Mouse (Mus musculus) intestine, embryonic 16.5 days (tissue): ENCODE measurements around the gene Rfx5. TPM values are rescaled to one million over a fixed set of nuclear protein-coding genes. Genes with fewer than 3 reads are reported as not detected.
"Not testable (repeated sequence)": the region's sequence is repeated elsewhere in the genome, so short reads cannot be mapped to it uniquely, and the experiment has no call there.

Experiments used
- ATAC-seq: fragments of 200-750 bp; cut with Nextera tagmentation; 2 replicates; pipeline ENCODE4 v1.8.0; 2017; ENCODE audit warnings: moderate TSS enrichment, moderate library complexity
- H3K27ac ChIP-seq: fragments of 300-500 bp; sonication (generic); 2 replicates; pipeline ENCODE4 v1.5.1; 2014; ENCODE audit warnings: mild to moderate bottlenecking, low read length
- H3K27me3 ChIP-seq: fragments of 300-500 bp; sonication (generic); replicated peaks from 2 replicates; pipeline ENCODE4 v1.6.1; 2014; ENCODE audit warnings: low read length, control low read depth, mixed read lengths; ENCODE audit not compliant: control insufficient read depth, insufficient read depth
- H3K36me3 ChIP-seq: fragments of 300-500 bp; sonication (generic); 2 replicates; pipeline ENCODE4 v1.6.1; 2014; ENCODE audit warnings: low read length, control low read depth; ENCODE audit not compliant: control insufficient read depth, insufficient read depth
- H3K4me1 ChIP-seq: fragments of 300-500 bp; sonication (generic); 2 replicates; pipeline ENCODE4 v1.6.1; 2014; ENCODE audit warnings: low read length, control low read depth, mixed read lengths; ENCODE audit not compliant: control insufficient read depth, insufficient read depth
- H3K4me2 ChIP-seq: fragments of 300-500 bp; sonication (generic); 2 replicates; pipeline ENCODE4 v1.6.1; 2014; ENCODE audit warnings: low read depth, low read length, control low read depth
- H3K4me3 ChIP-seq: fragments of 300-500 bp; sonication (generic); 2 replicates; pipeline ENCODE4 v1.5.1; 2014; ENCODE audit warnings: mild to moderate bottlenecking, low read length
- H3K9ac ChIP-seq: fragments of 300-500 bp; sonication (generic); 2 replicates; pipeline ENCODE4 v1.6.1; 2014; ENCODE audit warnings: low read depth, low read length
- H3K9me3 ChIP-seq: fragments of 300-500 bp; sonication (generic); 2 replicates; pipeline ENCODE4 v1.6.1; 2016; ENCODE audit warnings: low read length, control low read depth; ENCODE audit not compliant: control insufficient read depth
- whole genome bisulfite sequencing: fragments of 180-500 bp; shearing (Covaris S2); extraction: QIAGEN DNeasy Blood & Tissue Kit; methylation state at CpG from one replicate; pipeline ENCODE4 v1.1.7; 2014; 5-methylcytosine and 5-hydroxymethylcytosine counted together
- polyA plus RNA-seq: library from polyadenylated mRNA; unstranded; fragments of >200 nt; fragmentation: Nextera tagmentation; extraction: Ambion mirVana; gene quantifications from 2 replicates; pipeline ENCODE4 v1.2.1, GENCODE M21; 2015

Gene Rfx5
- polyA plus RNA-seq, 1 experiment from 2014 or later = 4.3 TPM

GRCm38 (mm10) chr3:94933604-94934003, 20.3 kb upstream of the Rfx5 start:
- Histone ChIP-seq H3K4me2 (peak overlapping the region; percentile 70), H3K4me3 (peak overlapping the region; percentile 45), H3K9ac (peak overlapping the region; percentile 63)
- not testable (repeated sequence) for H3K27ac ChIP-seq, H3K4me1 ChIP-seq, H3K36me3 ChIP-seq, H3K27me3 ChIP-seq, ATAC-seq, H3K9me3 ChIP-seq
- WGBS = no CpG with 5 or more reads among the region's 2 CpGs

GRCm38 (mm10) chr3:94934564-94934963, 19.3 kb upstream of the Rfx5 start:
- not testable (repeated sequence) for H3K4me2 ChIP-seq, H3K4me3 ChIP-seq, H3K9ac ChIP-seq, ATAC-seq, H3K36me3 ChIP-seq, H3K27ac ChIP-seq, H3K9me3 ChIP-seq, H3K4me1 ChIP-seq, H3K27me3 ChIP-seq
- WGBS = 93% methylated on average over 3 of the region's 3 CpGs

GRCm38 (mm10) chr3:94935332-94935731, 18.5 kb upstream of the Rfx5 start:
- not testable (repeated sequence) for H3K9me3 ChIP-seq, H3K27me3 ChIP-seq, H3K36me3 ChIP-seq, ATAC-seq, H3K4me2 ChIP-seq, H3K27ac ChIP-seq, H3K4me1 ChIP-seq, H3K4me3 ChIP-seq, H3K9ac ChIP-seq
- 70% methylated on average over 3 of the region's 3 CpGs for WGBS

GRCm38 (mm10) chr3:94936147-94936546, 17.7 kb upstream of the Rfx5 start:
- 78% methylated on average over 5 of the region's 5 CpGs for WGBS
- not testable (repeated sequence) for H3K4me1 ChIP-seq, H3K9me3 ChIP-seq, H3K9ac ChIP-seq, H3K36me3 ChIP-seq, ATAC-seq, H3K4me3 ChIP-seq, H3K4me2 ChIP-seq, H3K27me3 ChIP-seq, H3K27ac ChIP-seq

GRCm38 (mm10) chr3:94937194-94937593, 16.7 kb upstream of the Rfx5 start:
- ATAC-seq, H3K27me3 ChIP-seq, H3K9ac ChIP-seq, H3K4me3 ChIP-seq, H3K9me3 ChIP-seq, H3K4me1 ChIP-seq, H3K4me2 ChIP-seq, H3K36me3 ChIP-seq, H3K27ac ChIP-seq: not testable (repeated sequence)
- 90% methylated on average over 6 of the region's 7 CpGs for WGBS

- not testable (repeated sequence) for H3K4me2 ChIP-seq, ATAC-seq, H3K9me3 ChIP-seq, H3K4me1 ChIP-seq, H3K9ac ChIP-seq, H3K27me3 ChIP-seq, H3K4me3 ChIP-seq, H3K36me3 ChIP-seq, H3K27ac ChIP-seq
- 42% methylated on average over 9 of the region's 9 CpGs for WGBS
Measured at GRCm38 (mm10) chr3:94940033-94940432, 13.8 kb upstream of the Rfx5 start.

GRCm38 (mm10) chr3:94942211-94942967, 11.5 kb upstream of the Rfx5 start:
- not testable (repeated sequence) for H3K9me3 ChIP-seq, H3K27me3 ChIP-seq, H3K27ac ChIP-seq, H3K9ac ChIP-seq, H3K4me1 ChIP-seq, H3K4me3 ChIP-seq, H3K4me2 ChIP-seq, H3K36me3 ChIP-seq
- WGBS = 75% methylated on average over 9 of the region's 9 CpGs
- peak; percentile 51; the same call in 1 of the 2 replicates for ATAC-seq

- H3K4me1 ChIP-seq, H3K4me3 ChIP-seq, H3K27ac ChIP-seq, H3K9ac ChIP-seq, H3K4me2 ChIP-seq, H3K9me3 ChIP-seq, ATAC-seq, H3K27me3 ChIP-seq, H3K36me3 ChIP-seq: not testable (repeated sequence)
- 29% methylated on average over 4 of the region's 4 CpGs for WGBS
Measured at GRCm38 (mm10) chr3:94943706-94944105, 10.2 kb upstream of the Rfx5 start.

GRCm38 (mm10) chr3:94948066-94948614, 5.7 kb upstream of the Rfx5 start:
- Histone ChIP-seq H3K27me3 (no peaks in the 10 kb centered on the region), H3K36me3 (no peaks in the 10 kb centered on the region), H3K9ac (no peak overlapping the region), H3K9me3 (no peaks in the 10 kb centered on the region), H3K4me3 (no peak overlapping the region), H3K4me2 (no peak overlapping the region), H3K4me1 (peaks cover 5% of the 10 kb centered on the region; the same call in 1 of the 2 replicates), H3K27ac (no peak overlapping the region)
- ATAC-seq = no peak
- WGBS = 69% methylated on average over 3 of the region's 3 CpGs
